Mouse (Mus musculus) adrenal gland (tissue): Measurements from ENCODE around the gene Pxk.

Experiments used
- intact Hi-C: fragments of 180-260 bp; cut with DNase I; formaldehyde crosslinking; loops from one replicate; pipeline ENCODE4 v1.15.1; 2025

Gene Pxk

DNA sequence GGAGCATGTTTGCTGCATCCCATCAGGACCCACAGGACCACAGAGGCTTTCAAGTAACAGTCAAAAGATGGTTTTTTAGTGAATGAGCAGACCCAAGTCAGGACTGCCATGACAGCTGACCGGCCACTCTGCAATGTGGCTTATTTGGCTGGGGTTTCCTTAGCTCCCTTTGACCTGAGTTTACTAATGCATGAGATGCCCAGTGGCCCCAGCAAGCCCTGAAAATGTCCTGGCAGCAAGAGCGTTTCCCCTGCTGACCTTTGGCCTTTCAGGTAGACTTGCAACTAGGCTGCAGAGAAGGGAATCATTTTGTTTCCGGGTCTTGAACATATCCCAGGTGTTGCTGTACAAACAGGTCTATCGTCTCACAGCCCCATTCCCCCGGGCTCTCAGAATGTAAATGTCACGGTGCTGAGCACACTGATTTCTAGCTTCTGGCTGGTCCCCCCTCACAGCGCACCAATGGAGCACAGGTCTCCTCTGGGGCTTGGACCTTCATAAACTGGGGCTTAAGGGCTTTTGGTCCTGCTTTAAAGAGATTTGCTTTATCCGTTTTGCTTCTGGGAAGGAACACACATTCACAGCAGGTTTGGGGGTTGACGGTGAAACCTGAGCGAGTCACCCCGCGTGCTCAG lies 93.4 kb downstream of the Pxk start:
- intact Hi-C loops: no loop called here

DNA sequence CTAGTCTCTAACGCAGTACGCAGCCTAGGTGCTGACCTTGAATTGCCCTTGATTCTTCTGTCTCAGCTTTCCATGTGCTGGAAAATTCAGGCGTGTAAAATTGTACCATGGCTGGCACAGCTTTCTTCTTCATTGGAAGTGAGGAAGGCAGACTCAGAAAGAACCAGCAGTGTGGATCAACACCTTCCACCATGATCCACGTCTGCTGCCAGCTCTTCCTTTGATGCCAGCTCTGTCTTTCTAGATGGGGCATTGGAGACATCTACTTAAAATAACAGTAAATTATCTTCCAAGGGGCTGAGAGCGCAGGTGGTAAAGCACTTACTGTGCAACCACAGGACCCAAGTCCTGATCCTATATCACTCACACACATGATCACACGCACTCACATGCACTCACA lies 94.7 kb downstream of the Pxk start:
- intact Hi-C loops: no loop called here

DNA sequence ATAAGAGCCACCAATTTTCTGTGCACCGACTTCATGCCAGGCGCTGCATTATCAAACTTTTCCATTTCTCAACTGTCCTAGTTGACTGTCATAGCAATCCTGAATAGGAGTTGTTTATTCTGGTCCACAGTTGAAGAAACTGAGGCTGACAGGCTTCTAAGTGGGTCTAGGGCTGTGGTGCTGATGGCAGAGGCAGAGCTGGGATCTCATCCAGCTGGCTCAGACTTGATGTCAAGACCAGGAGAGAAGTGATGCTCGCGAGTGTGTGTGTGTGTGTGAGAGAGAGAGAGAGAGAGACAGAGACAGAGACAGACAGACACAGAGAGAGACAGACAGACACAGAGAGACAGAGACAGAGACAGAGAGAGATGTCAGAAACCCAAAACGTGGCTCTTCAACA lies 102.8 kb downstream of the Pxk start:
- intact Hi-C loops: no loop called here

DNA sequence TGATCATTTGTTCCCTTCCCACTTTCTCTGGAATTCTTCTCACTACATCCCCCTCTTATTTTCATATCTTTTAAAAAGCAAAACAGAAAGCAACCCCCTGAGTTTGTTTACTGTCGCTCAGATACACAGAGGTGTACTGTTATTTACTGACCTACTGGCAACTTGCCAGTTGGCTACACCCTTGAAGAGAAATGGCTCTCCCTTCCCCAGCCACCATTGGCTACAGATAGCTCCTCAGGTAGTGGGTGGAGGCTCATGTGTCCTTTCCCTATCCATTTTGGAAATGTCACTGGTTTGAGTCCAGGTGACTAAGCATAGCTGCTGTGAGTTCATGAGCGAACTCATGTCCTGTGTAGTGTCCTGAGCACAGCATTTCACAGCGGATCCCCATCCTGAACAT lies 103.7 kb downstream of the Pxk start:
- intact Hi-C loops: no loop called here

DNA sequence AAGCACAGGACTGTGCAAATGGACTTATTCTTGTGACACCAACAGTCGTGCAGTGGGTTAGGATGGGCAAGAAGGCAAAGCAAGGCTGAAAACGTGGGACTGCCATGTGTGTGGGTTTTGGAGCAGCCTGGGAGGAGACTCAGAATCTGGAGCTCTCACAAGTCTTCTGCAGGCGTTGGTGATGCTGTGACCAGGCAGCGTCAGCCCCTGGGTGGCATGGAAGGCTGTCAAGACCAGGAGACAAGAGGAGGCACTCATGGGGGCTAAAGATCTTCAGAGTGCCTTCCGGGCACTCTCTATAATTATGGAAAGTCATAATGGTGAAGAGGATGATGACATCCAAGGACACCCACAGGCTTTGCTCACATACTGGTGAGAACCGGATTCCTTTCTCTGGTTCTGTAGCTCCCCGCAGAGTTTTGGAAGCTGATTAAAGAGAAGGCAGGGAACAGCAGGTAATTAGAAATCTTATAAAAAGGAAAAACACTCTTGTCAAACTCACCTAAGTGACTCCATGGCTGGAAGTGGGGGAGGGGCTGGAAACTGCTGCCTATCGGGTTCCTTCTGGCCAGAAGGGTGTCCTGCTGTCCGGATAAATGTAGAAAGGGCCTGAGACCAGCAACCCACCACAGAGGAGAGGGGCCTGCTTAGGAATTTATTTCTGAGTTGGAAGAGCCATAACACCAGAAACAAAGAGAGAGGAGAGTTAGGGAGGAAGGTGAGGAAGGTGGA lies 108.3 kb downstream of the Pxk start:
- intact Hi-C loops: no loop called here

DNA sequence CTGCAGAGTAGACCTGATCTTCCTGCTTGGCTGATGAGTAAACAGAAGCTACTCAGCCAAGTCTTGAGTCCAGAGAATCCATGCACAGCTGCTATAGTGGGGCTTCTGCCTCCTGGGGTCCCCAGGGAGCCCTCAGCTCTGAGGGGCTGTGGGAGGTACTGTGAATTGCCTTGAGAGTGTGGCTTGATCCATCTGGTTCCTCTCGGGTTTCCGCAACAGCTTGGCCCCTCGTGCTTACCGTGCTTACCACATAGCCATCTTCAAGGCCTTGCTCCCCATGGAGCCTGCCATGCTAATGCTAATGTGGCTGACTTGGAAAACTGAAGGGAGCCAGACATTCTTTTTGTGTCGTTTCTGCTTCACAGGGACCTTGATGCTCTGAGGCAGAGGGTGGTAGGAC lies 109.1 kb downstream of the Pxk start:
- intact Hi-C loops: no loop called here

DNA sequence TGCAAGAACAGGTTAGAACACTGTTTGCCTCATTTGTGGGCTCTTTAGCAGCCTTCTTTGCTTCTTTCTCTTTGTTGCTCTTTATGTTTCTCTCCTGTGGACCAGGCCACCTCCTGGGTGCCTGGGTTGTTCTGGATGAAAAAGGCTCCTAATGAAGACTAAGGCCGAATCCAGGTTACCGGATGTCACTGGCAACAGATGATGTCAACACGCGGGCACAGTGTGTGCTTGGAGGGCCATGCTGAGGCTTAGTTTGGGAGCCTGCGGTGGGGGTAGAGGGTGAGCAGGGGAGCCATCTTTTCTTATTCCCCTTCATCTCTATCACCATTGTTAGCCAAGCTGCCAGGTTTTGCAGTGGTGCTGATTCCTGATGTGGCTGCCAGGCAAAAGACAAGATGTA lies 109.5 kb downstream of the Pxk start:
- intact Hi-C loops: no loop called here

DNA sequence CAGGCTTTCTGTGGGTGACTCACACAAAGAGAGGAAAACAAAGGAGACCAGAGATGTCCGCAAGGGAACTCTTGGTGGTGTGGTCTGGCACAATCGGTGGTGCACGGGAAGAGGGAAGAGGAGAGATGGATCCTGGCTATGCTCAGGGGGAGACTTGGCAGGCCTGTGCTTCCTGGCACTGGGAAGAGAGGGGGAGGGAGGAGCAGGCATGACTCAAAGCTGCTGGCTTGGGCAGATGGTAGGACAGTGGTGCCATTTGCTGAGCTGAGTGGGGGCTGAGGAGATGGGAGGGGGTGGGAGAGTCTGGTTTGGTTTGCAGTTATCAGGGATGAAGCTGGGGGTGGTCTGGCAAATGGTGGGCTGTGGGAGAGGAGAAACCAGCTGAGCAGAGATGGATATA lies 110.9 kb downstream of the Pxk start:
- intact Hi-C loops: no loop called here

DNA sequence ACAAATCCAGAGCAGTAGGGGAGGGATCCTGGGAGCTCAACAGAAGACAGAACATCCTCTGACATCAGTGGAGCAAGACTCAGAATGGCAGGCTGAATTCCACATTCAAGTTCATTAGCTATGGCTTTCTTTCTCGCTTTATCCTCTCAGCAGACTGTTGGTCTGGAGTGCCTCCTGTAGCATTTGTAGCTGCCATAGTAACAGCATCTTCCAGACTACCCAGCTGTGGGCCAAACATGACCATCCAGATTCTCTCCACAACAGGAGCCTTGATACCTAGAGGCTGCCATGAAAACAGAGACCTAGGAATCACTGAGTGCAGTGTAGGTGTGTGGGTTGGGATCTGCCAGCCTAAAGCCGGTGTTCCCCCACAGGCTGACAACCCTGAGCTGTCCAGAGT lies 111.9 kb downstream of the Pxk start:
- intact Hi-C loops: no loop called here

DNA sequence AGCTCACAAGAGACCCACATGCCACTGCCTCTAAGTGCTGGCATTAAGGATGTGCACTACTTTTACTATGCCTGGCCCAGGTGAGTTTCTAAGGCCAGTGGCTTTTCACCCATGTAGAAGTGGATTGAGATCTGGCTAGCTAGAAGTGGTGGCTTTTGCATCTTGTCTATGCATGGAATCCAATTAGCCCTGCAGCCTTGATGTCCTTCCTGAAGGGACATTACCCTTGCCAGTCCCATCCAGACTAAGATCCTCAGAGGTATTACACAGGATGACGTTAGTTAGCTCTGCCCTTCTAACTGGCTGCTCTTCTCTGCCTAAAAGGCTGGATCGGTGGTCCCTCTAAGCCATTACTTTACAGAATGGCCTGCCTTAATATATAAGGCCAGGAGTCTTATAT lies 115.0 kb downstream of the Pxk start:
- intact Hi-C loops: no loop called here

DNA sequence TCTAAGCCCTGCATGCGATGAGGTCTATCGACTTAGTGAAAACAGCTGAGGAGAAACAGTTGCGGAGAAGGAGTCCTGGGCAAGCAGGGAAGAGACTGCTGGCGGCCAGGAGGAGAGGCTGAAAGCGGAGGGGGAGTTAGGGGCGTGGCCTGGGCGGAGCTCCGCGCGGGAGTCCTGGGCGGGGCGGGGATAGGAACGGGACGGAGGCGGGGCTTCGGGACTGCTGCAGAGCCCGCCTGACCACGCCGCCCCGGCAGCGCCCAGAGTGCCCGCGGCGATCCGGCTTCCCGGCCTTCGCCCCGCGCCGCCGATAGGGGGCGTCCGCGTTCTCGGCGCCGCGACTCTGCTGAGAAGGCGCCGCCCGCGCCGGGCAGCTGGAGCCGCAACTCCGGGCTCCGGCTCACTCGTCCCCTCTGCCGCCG lies 115.8 kb downstream of the Pxk start, which contains the start of gene Kctd6:
Kctd6 (plus strand) TSS at position 338 of the 422 bp plus-strand sequence.
- intact Hi-C loops: no loop called here
